Mouse (Mus musculus): ENCODE data around the gene Foxi3.

DNA sequence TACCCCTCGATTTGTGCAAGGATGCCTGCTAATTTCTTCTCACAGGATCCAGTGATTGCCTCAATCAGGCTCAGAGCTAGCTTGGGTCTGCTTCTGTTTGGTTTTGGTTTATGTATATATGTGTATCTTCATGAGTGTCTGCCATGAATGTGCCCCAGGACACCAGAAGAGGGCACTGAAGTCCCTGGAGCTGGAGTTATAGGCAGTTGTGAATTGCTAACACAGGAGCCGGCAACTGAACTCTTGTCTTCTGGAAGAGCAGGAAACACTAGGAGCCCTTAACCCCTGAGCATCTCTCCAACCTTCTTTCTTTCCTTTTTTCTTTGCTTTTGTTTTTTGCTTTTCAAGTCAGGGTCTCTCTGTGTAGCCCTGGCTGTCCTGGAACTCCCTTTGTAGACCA lies 24.5 kb upstream of the Foxi3 start:
- TF ChIP-seq POLR2A (IDR thresholded peaks at IDR 0.05; ENCODE audit: low read depth, low read length) (no peak), CTCF (IDR thresholded peaks at IDR 0.05; ENCODE audit: extremely low read depth, insufficient read depth, insufficient read length, insufficient replicate concordance) (no peak)

All from spleen, adult 2 months (tissue).